Mouse (Mus musculus) liver, embryonic 11.5 days (tissue): Measurements from ENCODE around the gene Tssk2. TPM values are rescaled to one million over a fixed set of nuclear protein-coding genes. Genes with fewer than 3 reads are reported as not detected.

Experiments used
- ATAC-seq: fragments of 200-750 bp; cut with Nextera tagmentation; replicated peaks from 2 replicates; pipeline ENCODE4 v1.8.0; 2017; ENCODE audit warnings: moderate number of reproducible peaks, mild to moderate bottlenecking, moderate TSS enrichment, moderate library complexity; ENCODE audit not compliant: low FRiP score
- DNase-seq: peaks from one replicate; pipeline ENCODE4 v3.0.0-alpha.2; 2017; ENCODE audit warnings: low spot score
- H3K27ac ChIP-seq: fragments of 300-500 bp; sonication (generic); 2 replicates; pipeline ENCODE4 v1.5.1; 2014; ENCODE audit warnings: mild to moderate bottlenecking, low read depth, low read length, control low read depth
- H3K27me3 ChIP-seq: fragments of 300-500 bp; sonication (generic); replicated peaks from 2 replicates; pipeline ENCODE4 v1.6.1; 2014; ENCODE audit warnings: low read length, mixed read lengths; ENCODE audit not compliant: control insufficient read depth, insufficient read depth
- H3K36me3 ChIP-seq: fragments of 300-500 bp; sonication (generic); 2 replicates; pipeline ENCODE4 v1.6.1; 2014; ENCODE audit warnings: mild to moderate bottlenecking, low read length, moderate library complexity, mixed read lengths; ENCODE audit not compliant: control insufficient read depth, insufficient read depth
- H3K4me1 ChIP-seq: fragments of 300-500 bp; sonication (generic); replicated peaks from 2 replicates; pipeline ENCODE4 v1.6.1; 2014; ENCODE audit warnings: low read length, mixed read lengths; ENCODE audit not compliant: control insufficient read depth, insufficient read depth
- H3K4me2 ChIP-seq: fragments of 300-500 bp; sonication (generic); 2 replicates; pipeline ENCODE4 v1.6.1; 2014; ENCODE audit warnings: mild to moderate bottlenecking, control low read depth, moderate library complexity
- H3K4me3 ChIP-seq: fragments of 300-500 bp; sonication (generic); 2 replicates; pipeline ENCODE4 v1.5.1; 2014; ENCODE audit warnings: low read depth, low read length, control low read depth
- H3K9ac ChIP-seq: fragments of 300-500 bp; sonication (generic); 2 replicates; pipeline ENCODE4 v1.6.1; 2014; ENCODE audit warnings: low read depth, low read length, control low read depth
- H3K9me3 ChIP-seq: fragments of 300-500 bp; sonication (generic); 2 replicates; pipeline ENCODE4 v1.6.1; 2016; ENCODE audit warnings: low read length, inconsistent platforms, mixed read lengths; ENCODE audit not compliant: control insufficient read depth
- whole genome bisulfite sequencing: fragments of 180-500 bp; shearing (Covaris S2); extraction: QIAGEN DNeasy Blood & Tissue Kit; methylation state at CpG from one replicate; pipeline ENCODE4 v1.1.7; 2014; 5-methylcytosine and 5-hydroxymethylcytosine counted together
- polyA plus RNA-seq: library from polyadenylated mRNA; unstranded; fragments of >200 nt; fragmentation: Nextera tagmentation; extraction: Ambion mirVana; gene quantifications from 2 replicates; pipeline ENCODE4 v1.2.1, GENCODE M21; 2014

The Tssk2 gene
- polyA plus RNA-seq, 1 experiment from 2014 or later: 0.12 TPM

DNA sequence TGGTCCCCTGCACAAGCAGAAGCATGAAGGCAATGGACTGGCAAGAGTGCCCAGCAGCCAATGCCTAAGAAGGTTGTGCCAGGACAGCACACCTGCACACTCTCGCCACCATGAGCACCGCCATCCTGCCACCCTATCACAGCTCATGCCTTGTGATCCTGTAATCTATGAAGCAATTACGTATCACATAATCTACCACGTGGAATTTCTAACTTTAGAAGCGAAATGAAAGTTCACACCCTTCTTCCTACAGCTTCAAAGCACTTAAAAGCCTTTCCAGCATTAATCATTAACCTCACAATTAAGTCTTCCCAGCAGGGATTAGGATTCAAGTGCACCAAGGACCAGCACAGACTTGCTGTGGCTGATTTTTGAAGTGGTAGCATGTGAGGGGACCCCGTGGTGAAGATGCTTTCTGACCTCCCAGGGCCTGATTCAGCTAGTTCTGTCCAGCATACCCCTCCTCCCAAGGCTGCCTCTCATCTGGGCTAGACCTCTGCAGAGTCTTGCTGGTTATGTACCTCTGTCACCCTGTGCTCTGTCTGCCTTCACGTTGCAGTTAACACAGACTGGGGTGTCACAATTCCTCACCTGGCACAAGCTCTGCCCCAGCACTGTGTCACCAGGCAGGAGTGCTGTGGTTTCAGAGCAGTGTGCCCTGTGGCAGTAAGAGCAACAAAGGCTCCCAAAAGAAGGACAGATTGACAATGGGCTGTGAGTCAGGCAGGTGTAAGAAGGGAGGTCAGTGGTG lies 46.8 kb downstream of the Tssk2 start:
- Histone ChIP-seq H3K9ac (no peak overlapping the region), H3K27me3 (no peaks in the 10 kb centered on the region), H3K4me2 (no peak overlapping the region), H3K9me3 (no peaks in the 10 kb centered on the region), H3K36me3 (no peaks in the 10 kb centered on the region), H3K27ac (no peak overlapping the region), H3K4me1 (no peaks in the 10 kb centered on the region), H3K4me3 (no peak overlapping the region)
- ATAC-seq (no peak), DNase-seq (no peak)
- WGBS: 60% methylated on average over 7 of the region's 7 CpGs

DNA sequence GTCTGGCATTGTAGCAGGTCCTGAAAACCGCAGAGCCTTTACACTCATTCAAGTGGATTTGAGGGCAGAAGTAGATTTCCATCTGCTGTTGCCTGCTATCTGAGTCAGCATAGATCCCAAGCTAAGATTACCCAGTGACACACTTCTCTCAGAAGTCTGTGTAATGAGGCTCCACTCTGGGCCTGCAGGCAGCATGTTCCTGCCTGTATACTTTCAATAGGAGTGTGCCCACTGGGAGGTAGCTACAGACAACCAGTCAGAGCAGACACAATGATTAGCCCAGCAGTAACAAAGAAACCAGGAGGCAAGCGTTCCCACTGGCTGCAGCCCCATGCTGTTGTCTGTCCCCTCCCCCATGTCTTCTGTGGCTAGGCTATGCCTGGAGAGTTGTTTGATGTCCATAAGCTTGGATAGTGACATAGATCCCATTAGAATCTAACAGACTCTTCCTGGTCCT lies 51.0 kb downstream of the Tssk2 start:
- H3K4me1 ChIP-seq: no peaks in the 10 kb centered on the region
- WGBS: 49% methylated on average over 2 of the region's 2 CpGs
- H3K9ac ChIP-seq: no peak overlapping the region
- H3K27ac ChIP-seq: no peak overlapping the region
- ATAC-seq: no peak
- H3K36me3 ChIP-seq: no peaks in the 10 kb centered on the region
- no peaks in the 10 kb centered on the region for H3K9me3 ChIP-seq
- no peak for DNase-seq
- no peak overlapping the region for H3K4me2 ChIP-seq
- no peak overlapping the region for H3K4me3 ChIP-seq
- no peaks in the 10 kb centered on the region for H3K27me3 ChIP-seq

Other genes with a start within 250 kb of the Tssk2 start
- 44.8 and 46.7 TPM in 2 replicates for gene Med15, start 165.7 kb upstream of the Tssk2 start, polyA plus RNA-seq
- 47.5 and 49.3 TPM in 2 replicates for gene Klhl22, start 139.0 kb upstream of the Tssk2 start, polyA plus RNA-seq
- 5.8 and 6.9 TPM in 2 replicates for gene Scarf2, start 101.4 kb upstream of the Tssk2 start, polyA plus RNA-seq
- not detected in 2 replicates for gene B830017H08Rik, start 65.5 kb upstream of the Tssk2 start, polyA plus RNA-seq
- gene Car15, start 60.3 kb upstream of the Tssk2 start, polyA plus RNA-seq: 1.1 and 1.9 TPM in 2 replicates
- 0.18 and 0.25 TPM in 2 replicates for gene Gm20518, start 7.0 kb upstream of the Tssk2 start, polyA plus RNA-seq
- not detected in 2 replicates for gene Tssk1, start 4.4 kb upstream of the Tssk2 start, polyA plus RNA-seq
- 47.9 and 52.9 TPM in 2 replicates for gene Dgcr2, start 75 bp upstream of the Tssk2 start, polyA plus RNA-seq
- gene Ess2, start 12.7 kb downstream of the Tssk2 start, polyA plus RNA-seq: 24.4 and 26.4 TPM in 2 replicates
- gene Gsc2, start 16.4 kb downstream of the Tssk2 start, polyA plus RNA-seq: 0.21 and 0.29 TPM in 2 replicates
- 138 and 140 TPM in 2 replicates for gene Slc25a1, start 29.6 kb downstream of the Tssk2 start, polyA plus RNA-seq
- not detected in 2 replicates for gene Vpreb2, start 81.8 kb downstream of the Tssk2 start, polyA plus RNA-seq
- 74.1 and 79.8 TPM in 2 replicates for gene Dgcr6, start 154.2 kb downstream of the Tssk2 start, polyA plus RNA-seq
- 16.5 and 19.1 TPM in 2 replicates for gene Prodh, start 191.6 kb downstream of the Tssk2 start, polyA plus RNA-seq
- gene Rtn4r, start 229.0 kb downstream of the Tssk2 start, polyA plus RNA-seq: 0.96 and 1.1 TPM in 2 replicates